Comparison of ENCODE assay signal across 12 mouse cellular contexts in the genomic region with DNA sequence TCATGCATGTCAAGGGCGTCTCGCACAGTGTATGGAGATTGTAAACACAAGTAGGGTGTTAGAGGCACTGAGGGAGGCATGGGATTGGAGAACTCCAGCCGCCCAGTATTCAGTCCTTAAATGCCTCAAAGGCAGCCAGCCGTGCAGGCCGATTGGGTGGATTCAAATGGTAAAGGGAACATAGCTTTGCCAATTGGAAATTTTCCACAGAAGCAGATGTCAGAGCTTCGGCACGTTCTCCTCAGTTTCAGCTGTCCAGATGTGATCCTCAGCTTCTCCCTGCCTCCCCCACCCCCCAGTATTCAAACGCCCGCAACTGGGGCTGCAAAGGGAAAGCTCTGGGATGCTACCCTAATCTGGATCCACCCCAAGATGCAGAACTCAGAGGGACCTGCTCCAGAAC. TPM values are rescaled to one million over a fixed set of nuclear protein-coding genes. Genes with fewer than 3 reads are reported as not detected.
A peak's percentile ranks its signal among the peaks of the same experiment; 100 is the strongest.
DNase-seq lines count a peak whose midpoint lies in the region; ATAC-seq and TF ChIP-seq lines count a peak whose summit lies in the region.
"Had no signal": no experiment of that assay in that cellular context is flagged by ENCODE, and none has a peak within 500 bp of the region (broad histone marks: within the 10 kb centered on the region; RNA-seq: fewer than 3 reads in every experiment).

No protein-coding gene starts in this region.

- no peaks in the 10 kb centered on the region for H3K9me3 ChIP-seq in hindbrain, postnatal 0 days (ENCODE audit: low read length)
- no peaks in the 10 kb centered on the region for H3K9me3 ChIP-seq in hindbrain, embryonic 14.5 days (ENCODE audit: control insufficient read depth, low read length)
- no peaks in the 10 kb centered on the region for H3K9me3 ChIP-seq in limb, embryonic 15.5 days
- H3K9me3 ChIP-seq in midbrain, embryonic 16.5 days (replicated peaks; ENCODE audit: control insufficient read depth, low read length, poor library complexity, severe bottlenecking): no peaks in the 10 kb centered on the region
- H3K9me3 ChIP-seq: midbrain, embryonic 13.5 days had no signal

- WGBS in hindbrain, postnatal 0 days: 21% methylated on average over 9 of the region's 9 CpGs
- 24% methylated on average over 9 of the region's 9 CpGs for WGBS in hindbrain, embryonic 14.5 days
- WGBS in limb, embryonic 15.5 days: 18% methylated on average over 9 of the region's 9 CpGs
- 18% methylated on average over 9 of the region's 9 CpGs for WGBS in midbrain, embryonic 16.5 days

- no peak for TF ChIP-seq CTCF in hindbrain, postnatal 0 days (IDR thresholded peaks at IDR 0.05; ENCODE audit: low read depth)
- TF ChIP-seq CTCF in brain, embryonic 14.5 days (IDR thresholded peaks at IDR 0.05; ENCODE audit: borderline replicate concordance, extremely low read depth, insufficient read depth, insufficient read length): no peak

- H3K36me3 ChIP-seq in hindbrain, postnatal 0 days (ENCODE audit: insufficient read depth, low read length): no peaks in the 10 kb centered on the region
- H3K36me3 ChIP-seq in hindbrain, embryonic 14.5 days (replicated peaks; ENCODE audit: control insufficient read depth, insufficient read depth): no peaks in the 10 kb centered on the region
- H3K36me3 ChIP-seq in limb, embryonic 15.5 days: no peaks in the 10 kb centered on the region
- H3K36me3 ChIP-seq in midbrain, embryonic 16.5 days (ENCODE audit: control insufficient read depth, insufficient read depth, low read length): no peaks in the 10 kb centered on the region
- H3K36me3 ChIP-seq: midbrain, embryonic 13.5 days had no signal

- H3K4me3 ChIP-seq in hindbrain, postnatal 0 days (ENCODE audit: low read length): no peak overlapping the region
- H3K4me3 ChIP-seq in hindbrain, embryonic 14.5 days (replicated peaks; ENCODE audit: low read length): no peak overlapping the region
- no peak overlapping the region for H3K4me3 ChIP-seq in limb, embryonic 15.5 days
- H3K4me3 ChIP-seq in midbrain, embryonic 16.5 days (ENCODE audit: low read depth, low read length): no peak overlapping the region
- H3K4me3 ChIP-seq: heart, adult 2 months; midbrain, embryonic 13.5 days had no signal

- TF ChIP-seq POLR2A in brain, embryonic 14.5 days (IDR thresholded peaks at IDR 0.05; ENCODE audit: borderline replicate concordance, extremely low read depth, insufficient read depth, insufficient read length, poor library complexity, severe bottlenecking): no peak

- no peak overlapping the region for H3K4me2 ChIP-seq in hindbrain, postnatal 0 days (ENCODE audit: low read depth, low read length)
- H3K4me2 ChIP-seq in hindbrain, embryonic 14.5 days (replicated peaks): no peak overlapping the region
- H3K4me2 ChIP-seq in limb, embryonic 15.5 days: no peak overlapping the region
- no peak overlapping the region for H3K4me2 ChIP-seq in midbrain, embryonic 16.5 days (ENCODE audit: low read length)
- H3K4me2 ChIP-seq: midbrain, embryonic 13.5 days had no signal

- ATAC-seq in hindbrain, postnatal 0 days: no peak
- no peak for ATAC-seq in hindbrain, embryonic 14.5 days (ENCODE audit: low FRiP score)
- peak; percentile 84 for ATAC-seq in limb, embryonic 15.5 days (ENCODE audit: insufficient number of reproducible peaks, low FRiP score, low TSS enrichment, low read depth)
- ATAC-seq in midbrain, embryonic 16.5 days: no peak
- ATAC-seq: activated CD4-positive, CD25-positive, alpha-beta regulatory T cell, adult 4 months; midbrain, embryonic 13.5 days had no signal

- H3K9ac ChIP-seq in hindbrain, postnatal 0 days (replicated peaks; ENCODE audit: low read length): no peak overlapping the region
- H3K9ac ChIP-seq in hindbrain, embryonic 14.5 days: no peak overlapping the region
- H3K9ac ChIP-seq in limb, embryonic 15.5 days: no peak overlapping the region
- H3K9ac ChIP-seq in midbrain, embryonic 16.5 days (ENCODE audit: low read depth, low read length): no peak overlapping the region
- H3K9ac ChIP-seq: midbrain, embryonic 13.5 days had no signal

- DNase-seq in hindbrain, postnatal 0 days (ENCODE audit: low spot score): peak; percentile 8
- no peak for DNase-seq in hindbrain, embryonic 14.5 days (ENCODE audit: low spot score)
- DNase-seq in brain, embryonic 14.5 days (ENCODE audit: low read depth): peak; percentile 76
- peak; percentile 68 for DNase-seq in kidney, adult 11 months
- no peak for DNase-seq in urinary bladder, postnatal 4 days (ENCODE audit: low spot score in 2 of 2)
- DNase-seq in natural killer cell, adult 2 months (ENCODE audit: low spot score in 2 of 2): no peak
- DNase-seq: heart, adult 2 months had no signal

- H3K27ac ChIP-seq in hindbrain, postnatal 0 days: no peak overlapping the region
- no peak overlapping the region for H3K27ac ChIP-seq in hindbrain, embryonic 14.5 days
- H3K27ac ChIP-seq in limb, embryonic 15.5 days: peak overlapping the region; percentile 12
- H3K27ac ChIP-seq in midbrain, embryonic 16.5 days (ENCODE audit: low read length): no peak overlapping the region
- H3K27ac ChIP-seq: heart, adult 2 months; midbrain, embryonic 13.5 days had no signal

- no peaks in the 10 kb centered on the region for H3K4me1 ChIP-seq in hindbrain, postnatal 0 days (ENCODE audit: insufficient read depth, low read length)
- H3K4me1 ChIP-seq in hindbrain, embryonic 14.5 days (replicated peaks; ENCODE audit: control insufficient read depth, insufficient read depth, low read length): no peaks in the 10 kb centered on the region
- H3K4me1 ChIP-seq in limb, embryonic 15.5 days: peaks cover 23% of the 10 kb centered on the region
- no peaks in the 10 kb centered on the region for H3K4me1 ChIP-seq in midbrain, embryonic 16.5 days (ENCODE audit: control insufficient read depth, insufficient read depth, low read length)

- no peaks in the 10 kb centered on the region for H3K27me3 ChIP-seq in hindbrain, postnatal 0 days (ENCODE audit: insufficient read depth, low read length)
- no peaks in the 10 kb centered on the region for H3K27me3 ChIP-seq in hindbrain, embryonic 14.5 days (ENCODE audit: control insufficient read depth, insufficient read depth, low read length)
- H3K27me3 ChIP-seq in limb, embryonic 15.5 days: no peaks in the 10 kb centered on the region
- H3K27me3 ChIP-seq in midbrain, embryonic 16.5 days (ENCODE audit: control insufficient read depth, insufficient read depth, low read depth, low read length): no peaks in the 10 kb centered on the region
- H3K27me3 ChIP-seq: CH12.LX; midbrain, embryonic 13.5 days had no signal

RNA-seq across cellular contexts. Expression of gene Snx9, which starts 21.3 kb away (rescaled TPM):
- total RNA-seq in hindbrain, postnatal 0 days (2014; rRNA removed): 6.2 and 12.5 TPM in 2 replicates
- polyA plus RNA-seq in hindbrain, postnatal 0 days (2015; fragmentation: Nextera tagmentation; extraction: Ambion mirVana): 6.7 and 7.0 TPM in 2 replicates
- polyA plus RNA-seq in hindbrain, embryonic 14.5 days (2014; fragmentation: Nextera tagmentation; extraction: Ambion mirVana): 9.4 and 10.8 TPM in 2 replicates
- polyA plus RNA-seq in brain, embryonic 14.5 days (2012; rRNA removed): 8.8 and 11.5 TPM in 2 replicates
- polyA plus RNA-seq in limb, embryonic 15.5 days (2015; fragmentation: Nextera tagmentation; extraction: Ambion mirVana): 33.7 and 34.9 TPM in 2 replicates
- 5.6 and 5.9 TPM in 2 replicates for polyA plus RNA-seq in midbrain, embryonic 16.5 days (2015; fragmentation: Nextera tagmentation; extraction: Ambion mirVana)

Comparison
In these comparisons a context has a peak if more than half of its experiments do, and no peak if none do; other contexts are left out.
1. DNase-seq: peak in hindbrain, postnatal 0 days (single experiment), brain, embryonic 14.5 days (single experiment) and kidney, adult 11 months (single experiment); none in hindbrain, embryonic 14.5 days (single experiment), urinary bladder, postnatal 4 days (0 of 2) and natural killer cell, adult 2 months (0 of 2).